Mouse (Mus musculus) spleen, adult 2 months (tissue): ENCODE measurements around the gene Dusp7.

Experiments used
- CTCF ChIP-seq: fragments of 200-500 bp; IDR thresholded peaks from 2 replicates; pipeline ENCODE4 v1.5.1; 2011; ENCODE audit warnings: mild to moderate bottlenecking, inconsistent platforms; ENCODE audit not compliant: insufficient read depth, insufficient read length, insufficient replicate concordance; ENCODE audit errors: extremely low read depth
- POLR2A ChIP-seq: fragments of 200-500 bp; IDR thresholded peaks from 2 replicates; pipeline ENCODE4 v1.6.1; 2011; ENCODE audit warnings: low read depth, low read length, inconsistent platforms

DNA sequence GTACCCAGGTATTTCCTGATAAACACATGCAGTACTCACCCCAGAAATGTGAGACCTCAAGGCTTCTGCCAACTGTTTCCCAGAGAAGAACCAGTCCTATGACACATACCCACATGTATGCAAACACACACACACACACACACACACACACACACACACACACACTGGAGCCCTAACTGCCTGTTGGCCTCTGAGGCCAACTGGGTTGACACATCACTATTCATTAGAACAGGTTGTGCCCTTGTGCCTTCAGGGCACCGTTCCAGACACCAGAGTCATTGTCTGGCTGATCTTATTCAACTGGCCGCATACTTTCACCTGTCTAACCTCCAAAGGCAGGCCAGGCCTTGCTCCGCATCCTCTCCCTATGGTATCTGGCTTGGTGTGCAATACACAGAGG lies 43.8 kb downstream of the Dusp7 start:
- no peak for TF ChIP-seq POLR2A
- no peak for TF ChIP-seq CTCF
